Mouse (Mus musculus): ENCODE data around the gene Zfp773. TPM values are rescaled to one million over a fixed set of nuclear protein-coding genes. Genes with fewer than 3 reads are reported as not detected.
"Not testable (repeated sequence)": the region's sequence is repeated elsewhere in the genome, so short reads cannot be mapped to it uniquely, and the experiment has no call there.

Zfp773 gene
- total RNA-seq (2022) = under 1 TPM; 0.27 to 0.43 (median 0.34) TPM

- peak; percentile 26 for DNase-seq (ENCODE audit: low spot score)
These were observed at the start of gene Zfp773 for GRCm38 (mm10) chr7:7136379-7136866. Gene Zfp773 (minus strand): TSS chr7:7136755.

GRCm38 (mm10) chr7:7185897-7186296 is 49.3 kb upstream of the Zfp773 start:
- no peak for DNase-seq (ENCODE audit: low spot score)

GRCm38 (mm10) chr7:7171227-7172147 is 34.9 kb upstream of the Zfp773 start, which contains the start of gene Zfp418:
Gene Zfp418 (plus strand): TSS chr7:7171330.
- peak; percentile 76 for DNase-seq (ENCODE audit: low spot score)

GRCm38 (mm10) chr7:7145991-7146608 is 9.5 kb upstream of the Zfp773 start:
- DNase-seq (ENCODE audit: low spot score) = no peak

- DNase-seq (ENCODE audit: low spot score) = no peak
These were observed 7.7 kb upstream of the Zfp773 start for GRCm38 (mm10) chr7:7144215-7144614.

- no peak for DNase-seq (ENCODE audit: low spot score)
These were observed 3.8 kb downstream of the Zfp773 start for GRCm38 (mm10) chr7:7132751-7133150.

GRCm38 (mm10) chr7:7130491-7131124 is 5.9 kb downstream of the Zfp773 start:
- not testable (repeated sequence) for DNase-seq (ENCODE audit: low spot score)

- no peak for DNase-seq (ENCODE audit: low spot score)
These were observed 15.0 kb downstream of the Zfp773 start for GRCm38 (mm10) chr7:7121602-7121980.

- DNase-seq (ENCODE audit: low spot score) = peak; percentile 92
These were observed 15.5 kb downstream of the Zfp773 start, which contains the start of gene Zfp954 for GRCm38 (mm10) chr7:7120921-7121601. Gene Zfp954 (minus strand): TSS chr7:7121488.

- DNase-seq (ENCODE audit: low spot score) = no peak
These were observed 18.1 kb downstream of the Zfp773 start for GRCm38 (mm10) chr7:7118441-7118840.

- DNase-seq (ENCODE audit: low spot score) = no peak
These were observed 28.1 kb downstream of the Zfp773 start for GRCm38 (mm10) chr7:7108501-7108900.

Other genes with a start within 250 kb of the Zfp773 start
- under 1 TPM in 1 of 4 experiments, not detected in 3; 0.20 TPM for gene Aurkc, start 141.5 kb downstream of the Zfp773 start, total RNA-seq (2022)
- gene Zfp954, start 15.3 kb downstream of the Zfp773 start, total RNA-seq (2022) = 1 to 10 TPM; 3.2 to 4.4 (median 3.8) TPM
- gene Zfp418, start 34.6 kb upstream of the Zfp773 start, total RNA-seq (2022) = 1 to 10 TPM; 2.1 to 2.6 (median 2.3) TPM
- gene Zfp772, start 73.2 kb upstream of the Zfp773 start, total RNA-seq (2022) = 1 to 10 TPM; 1.3 to 1.8 (median 1.4) TPM
- under 1 TPM in 1 of 4 experiments, not detected in 3; 0.24 TPM for gene Vmn2r29, start 110.6 kb upstream of the Zfp773 start, total RNA-seq (2022)
- 1 to 10 TPM in 3 of 4 experiments, under 1 TPM in 1; 0.90 to 1.8 (median 1.2) TPM for gene Gm45844, start 141.5 kb upstream of the Zfp773 start, total RNA-seq (2022)
- 10 to 100 TPM; 49.4 to 54.8 (median 52.3) TPM for gene Clcn4, start 164.1 kb upstream of the Zfp773 start, total RNA-seq (2022)
- not detected for gene Vmn2r30, start 200.9 kb upstream of the Zfp773 start, total RNA-seq (2022)
- not detected for gene Gm45783, start 237.8 kb upstream of the Zfp773 start, total RNA-seq (2022)